Mouse (Mus musculus): ENCODE measurements around the gene Cdca5. TPM values are rescaled to one million over a fixed set of nuclear protein-coding genes. Genes with fewer than 3 reads are reported as not detected.

The Cdca5 gene
- not detected for polyA plus RNA-seq (2014; fragmentation: Illumina TruSeq; extraction: RNeasy Lipid Tissue Mini Kit (QIAGEN cat#74804); ENCODE audit: low read depth, low replicate concordance)

DNA sequence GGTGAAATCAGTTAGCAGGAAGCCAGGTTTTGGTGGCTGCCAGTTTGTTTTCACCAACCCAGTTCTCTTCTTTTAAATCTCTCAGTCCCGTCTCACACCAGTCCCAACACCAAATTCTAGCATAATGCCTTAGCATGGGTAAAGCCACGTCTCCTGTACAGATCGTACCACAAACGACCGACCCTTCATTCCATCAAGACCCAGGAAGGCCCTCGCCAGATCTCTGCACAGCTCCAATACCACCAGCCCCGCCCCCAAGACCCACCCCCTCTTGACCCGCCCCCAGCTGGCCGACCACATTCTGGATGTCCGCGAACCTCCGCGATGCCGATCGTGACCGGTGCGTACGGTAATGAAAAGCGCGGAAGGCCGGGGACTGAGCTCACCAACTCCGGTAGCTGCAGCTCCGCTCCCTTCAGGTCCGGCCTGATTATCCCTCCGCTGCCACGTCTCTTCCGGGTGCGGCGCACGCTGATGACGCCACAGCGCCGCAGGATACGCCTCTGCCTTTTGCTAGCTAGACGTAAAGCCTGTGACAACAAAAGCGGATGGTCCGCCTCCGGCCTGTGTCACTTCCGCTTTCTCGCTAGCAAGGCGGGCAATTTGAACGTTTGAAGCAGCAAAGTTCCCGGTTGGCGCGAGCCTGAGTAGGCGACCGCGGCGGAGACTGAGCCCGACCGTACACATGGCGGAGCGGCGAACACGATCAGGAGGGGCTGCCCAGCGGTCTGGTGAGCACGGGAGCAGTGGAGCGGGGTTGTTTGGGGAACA, at the start of gene Cdca5, which contains the start of gene Zfpl1:
Gene Cdca5 (plus strand): TSS at position 506 of the 771 bp plus-strand sequence.
Gene Zfpl1 (minus strand): TSS at position 479 of the 771 bp plus-strand sequence.

GRCm38 (mm10) chr19:6046294-6047153, 38.3 kb upstream of the Cdca5 start, which contains the start of gene Syvn1:
Gene Syvn1, plus strand, starts transcription at chr19:6046576.

DNA sequence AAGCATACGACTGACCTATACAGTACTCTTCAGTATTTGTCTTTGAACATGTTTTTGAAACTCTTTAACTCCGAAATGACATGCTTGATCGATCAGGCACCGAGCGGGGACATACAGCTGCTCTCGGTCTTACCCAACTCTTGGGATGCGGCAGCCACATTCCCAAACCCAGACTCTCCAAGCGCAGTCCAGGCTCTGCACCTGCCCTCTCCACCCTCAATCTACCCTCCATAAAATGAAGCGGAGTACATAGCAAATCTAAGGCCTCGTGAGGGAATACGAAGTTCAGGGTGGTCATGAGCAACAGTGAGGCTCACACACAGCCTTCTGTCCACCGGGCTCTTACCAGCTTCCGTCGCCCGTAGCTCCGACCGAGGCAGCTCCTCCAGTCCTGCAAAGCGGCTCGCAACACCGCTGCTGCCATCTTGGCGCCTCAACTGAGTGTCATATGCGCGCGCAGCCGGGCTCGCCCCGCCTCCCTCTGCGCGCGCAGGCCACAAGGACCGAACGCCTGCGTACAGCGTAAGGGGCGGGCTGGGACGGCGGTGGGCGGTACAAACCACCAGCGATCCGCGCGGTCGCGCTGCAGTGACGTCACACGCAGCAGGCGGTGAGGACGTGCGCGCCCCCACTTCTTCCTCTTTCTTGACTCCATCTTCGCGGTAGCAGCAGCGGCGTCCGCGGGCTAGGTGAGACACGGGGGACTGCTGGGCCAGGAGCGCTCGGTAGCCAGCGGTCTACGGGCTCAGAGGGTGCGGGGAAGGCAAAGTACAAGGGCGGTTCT, 27.3 kb upstream of the Cdca5 start, which contains the start of the genes Mrpl49 and Fau:
Gene Mrpl49 (minus strand): TSS at position 473 of the 784 bp plus-strand sequence.
Gene Fau (plus strand): TSS at position 532 of the 784 bp plus-strand sequence.

GRCm38 (mm10) chr19:6061021-6061533, 23.7 kb upstream of the Cdca5 start, which contains the start of gene Znhit2:
Gene Znhit2, plus strand, starts transcription at chr19:6061192.

GRCm38 (mm10) chr19:6067724-6068415, 16.9 kb upstream of the Cdca5 start, which contains the start of gene Tm7sf2:
Gene Tm7sf2, minus strand, starts transcription at chr19:6068373.

GRCm38 (mm10) chr19:6076564-6077393, 8.0 kb upstream of the Cdca5 start, which contains the start of gene Vps51:
Gene Vps51, minus strand, starts transcription at chr19:6077231.

GRCm38 (mm10) chr19:6079983-6080480, 4.8 kb upstream of the Cdca5 start, which contains the start of gene Tmem262:
Gene Tmem262, plus strand, starts transcription at chr19:6080033.

GRCm38 (mm10) chr19:6082156-6082555, 2.6 kb upstream of the Cdca5 start, which contains the start of gene Gm28374:
Gene Gm28374, minus strand, starts transcription at chr19:6082256.

DNA sequence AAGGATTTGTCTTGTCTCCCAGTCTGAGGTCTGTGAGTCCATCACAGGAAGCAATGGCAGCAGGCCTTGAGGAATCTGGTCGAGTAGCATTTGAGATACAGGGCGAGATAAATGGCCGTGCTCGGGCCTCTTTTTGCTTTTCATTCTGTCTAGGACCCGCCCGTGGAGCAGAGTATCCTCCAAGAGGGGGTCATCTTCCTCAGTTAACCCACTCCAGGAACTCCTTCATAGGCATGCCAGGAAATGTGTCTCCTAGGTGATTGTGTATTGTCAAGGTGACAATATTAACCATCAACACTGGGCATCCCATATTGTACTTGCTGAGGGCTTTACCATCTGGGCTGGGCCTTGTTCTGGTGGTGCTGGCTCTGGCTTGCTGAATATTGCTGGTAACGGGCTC, 9.3 kb downstream of the Cdca5 start, which contains the start of gene AC131692.1:
Gene AC131692.1 (plus strand): TSS at position 301 of the 400 bp plus-strand sequence.

DNA sequence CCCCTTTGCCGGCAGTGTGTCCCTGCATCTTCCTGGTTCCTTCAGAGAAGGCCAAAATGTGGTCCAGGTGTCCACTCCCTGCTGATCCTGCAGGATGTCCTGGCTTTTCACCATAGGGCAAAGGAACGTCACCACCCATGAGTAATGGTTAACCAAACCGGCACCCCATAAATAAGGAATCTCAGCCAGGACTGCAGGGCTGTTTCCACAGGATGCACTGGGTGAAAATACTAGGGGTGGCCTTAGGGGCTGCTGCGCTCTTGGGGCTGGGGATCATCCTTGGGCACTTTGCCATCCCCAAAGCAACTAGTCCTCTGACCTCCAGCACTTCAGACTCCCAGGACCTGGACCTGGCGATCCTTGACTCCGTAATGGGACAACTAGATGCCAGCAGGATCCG, 20.8 kb downstream of the Cdca5 start, which contains the start of gene Naaladl1:
Gene Naaladl1 (plus strand): TSS at position 197 of the 400 bp plus-strand sequence.

DNA sequence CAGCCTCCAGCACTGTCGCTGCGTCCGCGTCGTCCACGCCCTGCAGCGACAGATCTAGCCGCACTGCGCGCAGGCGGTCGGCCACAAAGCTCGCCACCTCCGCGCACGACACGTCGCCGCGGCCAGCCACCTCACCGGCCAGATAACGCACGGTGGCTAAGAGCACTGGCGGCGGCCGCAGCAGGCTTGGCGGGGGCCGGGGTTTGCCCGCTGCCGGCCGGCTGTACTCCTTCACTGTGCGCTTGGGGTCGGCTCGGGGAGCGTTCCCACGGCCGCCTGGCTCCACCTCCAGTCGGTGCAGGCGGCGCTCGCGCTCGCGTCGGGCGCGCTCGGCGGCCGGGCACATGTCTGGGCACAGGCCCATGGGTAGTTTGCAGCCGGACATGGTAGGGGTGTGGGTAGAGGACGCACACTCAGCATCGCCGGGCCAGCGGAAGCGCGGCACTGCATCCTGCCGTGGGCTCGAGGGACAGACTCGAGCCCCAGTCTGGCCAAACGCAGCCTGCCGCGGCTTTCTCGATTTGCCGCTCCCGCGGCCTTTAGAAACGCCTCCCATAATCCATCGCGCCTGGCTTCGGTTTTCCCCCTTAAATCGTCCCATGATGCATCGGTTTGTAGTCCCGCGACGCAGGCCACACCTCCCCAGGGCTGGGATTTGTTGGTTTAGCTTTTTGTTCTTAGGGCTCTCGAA, 33.3 kb downstream of the Cdca5 start, which contains the start of gene Sac3d1:
Gene Sac3d1 (minus strand): TSS at position 665 of the 691 bp plus-strand sequence.

DNA sequence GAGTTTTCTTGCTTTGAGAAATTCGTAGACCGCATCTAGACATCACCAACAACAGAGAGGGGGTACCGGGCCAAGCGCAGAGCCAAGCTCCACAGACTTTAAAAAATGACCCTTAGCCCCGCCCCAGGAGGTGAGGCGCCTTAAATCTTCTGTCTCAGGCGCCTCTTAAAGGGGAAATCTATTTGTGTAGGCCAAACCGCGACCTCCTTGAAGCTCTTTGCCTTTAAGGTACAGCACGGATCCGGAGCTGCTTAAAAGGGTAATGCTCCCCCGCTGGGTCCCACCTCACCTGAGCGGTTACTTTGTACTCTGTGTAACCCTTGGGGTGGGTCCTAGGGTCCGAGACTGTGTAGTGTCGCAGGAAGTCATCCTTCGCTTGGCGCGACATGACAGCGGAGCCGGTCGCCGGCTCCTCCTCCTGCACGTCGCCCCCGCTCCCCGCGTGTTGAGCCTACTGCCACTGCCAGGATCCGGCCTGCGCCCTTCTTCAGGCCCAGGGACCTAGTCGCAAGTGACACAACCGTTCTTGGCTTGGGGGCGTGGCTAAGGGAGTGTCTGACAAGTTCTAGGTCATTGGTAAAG, 43.1 kb downstream of the Cdca5 start, which contains the start of gene Snx15:
Gene Snx15 (minus strand): TSS at position 545 of the 582 bp plus-strand sequence.

GRCm38 (mm10) chr19:6140678-6141393, 56.1 kb downstream of the Cdca5 start, which contains the start of gene Batf2:
Gene Batf2, plus strand, starts transcription at chr19:6140983.

GRCm38 (mm10) chr19:6141394-6141749, 56.6 kb downstream of the Cdca5 start, which contains the start of gene Arl2:
Gene Arl2, minus strand, starts transcription at chr19:6141548.

Data from heart, adult 10 weeks (tissue).